Comparison of ENCODE assay signal across 11 mouse cellular contexts in genomic region chr9:53173258-53173657, GRCm38 (mm10).
DNase-seq lines count a peak whose midpoint lies in the region; ATAC-seq and TF ChIP-seq lines count a peak whose summit lies in the region.
"Had no signal": no experiment of that assay in that cellular context is flagged by ENCODE, and none has a peak within 500 bp of the region (broad histone marks: within the 10 kb centered on the region; RNA-seq: fewer than 3 reads in every experiment).

No protein-coding gene starts in this region.

- H3K36me3 ChIP-seq in heart, embryonic 12.5 days = no peaks in the 10 kb centered on the region
- no peaks in the 10 kb centered on the region for H3K36me3 ChIP-seq in thymus, adult 2 months (ENCODE audit: control insufficient read depth, insufficient read depth, low read length)
- no peaks in the 10 kb centered on the region for H3K36me3 ChIP-seq in stomach, postnatal 0 days (ENCODE audit: control insufficient read depth, insufficient read depth, low read length)
- H3K36me3 ChIP-seq: embryonic facial prominence, embryonic 12.5 days; midbrain, embryonic 12.5 days had no signal

- no peak for TF ChIP-seq EP300 in stomach, postnatal 0 days (optimal IDR thresholded peaks at IDR 0.05)

- TF ChIP-seq POLR2A in thymus, adult 2 months (IDR thresholded peaks at IDR 0.05; ENCODE audit: control insufficient read depth, extremely low read depth, insufficient read depth, low read length, poor library complexity) = no peak

- ATAC-seq in heart, embryonic 12.5 days (ENCODE audit: insufficient number of reproducible peaks, low FRiP score) = no peak
- ATAC-seq in stomach, postnatal 0 days (ENCODE audit: low FRiP score, low TSS enrichment) = no peak

- H3K9ac ChIP-seq in heart, embryonic 12.5 days = no peak overlapping the region
- no peak overlapping the region for H3K9ac ChIP-seq in stomach, postnatal 0 days (ENCODE audit: low read length)
- H3K9ac ChIP-seq: embryonic facial prominence, embryonic 12.5 days; hindbrain, embryonic 14.5 days; midbrain, embryonic 12.5 days had no signal

- no peak overlapping the region for H3K4me3 ChIP-seq in heart, embryonic 12.5 days
- no peak overlapping the region for H3K4me3 ChIP-seq in thymus, adult 2 months (ENCODE audit: control insufficient read depth, insufficient read depth, low read length)
- H3K4me3 ChIP-seq in stomach, postnatal 0 days (ENCODE audit: low read depth, low read length) = no peak overlapping the region
- H3K4me3 ChIP-seq: embryonic facial prominence, embryonic 12.5 days; midbrain, embryonic 12.5 days had no signal

- DNase-seq in heart, adult 8-10 months (ENCODE audit: low spot score) = peak; percentile 26
- peak; percentile 6 for DNase-seq in thymus, adult 2 months
- DNase-seq in thymus, postnatal 25 days = no peak
- peak; percentile 15 for DNase-seq in heart, postnatal 4 days
- DNase-seq in stomach, postnatal 0 days (ENCODE audit: low spot score) = no peak
- DNase-seq in right cerebral cortex, adult 2 months (ENCODE audit: low spot score in 2 of 2) = no peak
- DNase-seq in urinary bladder, postnatal 36 days (ENCODE audit: low spot score in 2 of 2) = no peak

- H3K4me2 ChIP-seq in heart, embryonic 12.5 days = no peak overlapping the region
- H3K4me2 ChIP-seq in stomach, postnatal 0 days (replicated peaks; ENCODE audit: low read depth) = no peak overlapping the region
- H3K4me2 ChIP-seq: embryonic facial prominence, embryonic 12.5 days; hindbrain, embryonic 14.5 days; midbrain, embryonic 12.5 days had no signal

- H3K9me3 ChIP-seq in heart, embryonic 12.5 days (replicated peaks) = no peaks in the 10 kb centered on the region
- H3K9me3 ChIP-seq in stomach, postnatal 0 days (ENCODE audit: control insufficient read depth, low read length) = no peaks in the 10 kb centered on the region
- H3K9me3 ChIP-seq: embryonic facial prominence, embryonic 12.5 days; midbrain, embryonic 12.5 days had no signal

- H3K4me1 ChIP-seq in heart, embryonic 12.5 days (replicated peaks) = peaks cover 4% of the 10 kb centered on the region; the same call in 1 of the 2 replicates
- no peaks in the 10 kb centered on the region for H3K4me1 ChIP-seq in thymus, adult 2 months (replicated peaks; ENCODE audit: control insufficient read depth, insufficient read depth, low read length)
- H3K4me1 ChIP-seq in stomach, postnatal 0 days (replicated peaks; ENCODE audit: control insufficient read depth, insufficient read depth) = no peaks in the 10 kb centered on the region
- H3K4me1 ChIP-seq: embryonic facial prominence, embryonic 12.5 days; midbrain, embryonic 12.5 days had no signal

- no peaks in the 10 kb centered on the region for H3K27me3 ChIP-seq in heart, embryonic 12.5 days (replicated peaks)
- no peaks in the 10 kb centered on the region for H3K27me3 ChIP-seq in thymus, adult 2 months (ENCODE audit: control insufficient read depth, insufficient read depth, low read length)
- no peaks in the 10 kb centered on the region for H3K27me3 ChIP-seq in stomach, postnatal 0 days (ENCODE audit: control insufficient read depth, insufficient read depth, low read length)
- H3K27me3 ChIP-seq: embryonic facial prominence, embryonic 12.5 days; midbrain, embryonic 12.5 days had no signal

- 47% methylated on average over 2 of the region's 2 CpGs for WGBS in heart, embryonic 12.5 days
- 86% methylated on average over 2 of the region's 2 CpGs for WGBS in thymus, adult 2 months
- 53% methylated on average over 2 of the region's 2 CpGs for WGBS in stomach, postnatal 0 days

- H3K27ac ChIP-seq in heart, embryonic 12.5 days (ENCODE audit: poor library complexity, severe bottlenecking) = no peak overlapping the region
- H3K27ac ChIP-seq in thymus, adult 2 months (ENCODE audit: control insufficient read depth, insufficient read depth, low read length) = no peak overlapping the region
- no peak overlapping the region for H3K27ac ChIP-seq in stomach, postnatal 0 days (replicated peaks)
- H3K27ac ChIP-seq: embryonic facial prominence, embryonic 12.5 days; hindbrain, embryonic 14.5 days; midbrain, embryonic 12.5 days had no signal

- TF ChIP-seq CTCF in thymus, adult 2 months (IDR thresholded peaks at IDR 0.05; ENCODE audit: borderline replicate concordance, control insufficient read depth, extremely low read depth, insufficient read depth, low read length, poor library complexity) = no peak
- peak; percentile 47 for TF ChIP-seq CTCF in stomach, postnatal 0 days (IDR thresholded peaks at IDR 0.05; ENCODE audit: low read depth)

Comparison
In these comparisons a context has a peak if more than half of its experiments do, and no peak if none do; other contexts are left out.
1. DNase-seq: peak in heart, adult 8-10 months (single experiment), thymus, adult 2 months (single experiment) and heart, postnatal 4 days (single experiment); none in thymus, postnatal 25 days (single experiment), stomach, postnatal 0 days (single experiment), right cerebral cortex, adult 2 months (0 of 2) and urinary bladder, postnatal 36 days (0 of 2).